Mouse (Mus musculus): ENCODE results near the gene Naa40.

Naa40 gene

DNA sequence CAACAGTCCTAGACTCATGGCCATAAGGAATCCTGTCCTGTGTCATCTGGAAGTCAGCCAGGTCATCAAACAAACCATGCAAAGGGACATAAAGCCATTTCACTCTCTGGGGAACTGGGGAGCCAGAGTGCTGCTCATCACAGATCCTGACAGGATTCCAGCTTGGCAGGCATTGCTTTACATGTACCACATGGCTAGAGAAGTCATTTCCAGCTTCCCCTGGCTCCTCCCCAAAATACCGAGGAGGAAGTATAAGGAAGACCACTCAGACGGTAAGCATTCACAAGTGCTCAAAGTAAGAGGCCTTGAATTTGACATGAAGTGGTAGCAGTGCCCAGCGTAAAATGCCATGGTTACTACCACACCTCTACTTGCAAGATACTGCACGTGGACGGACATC is 26.5 kb downstream of the Naa40 start:
- DNase-seq (ENCODE audit: low spot score), result no peak

GRCm38 (mm10) chr19:7213010-7213409 is 28.0 kb downstream of the Naa40 start:
- no peak for DNase-seq (ENCODE audit: low spot score)

DNA sequence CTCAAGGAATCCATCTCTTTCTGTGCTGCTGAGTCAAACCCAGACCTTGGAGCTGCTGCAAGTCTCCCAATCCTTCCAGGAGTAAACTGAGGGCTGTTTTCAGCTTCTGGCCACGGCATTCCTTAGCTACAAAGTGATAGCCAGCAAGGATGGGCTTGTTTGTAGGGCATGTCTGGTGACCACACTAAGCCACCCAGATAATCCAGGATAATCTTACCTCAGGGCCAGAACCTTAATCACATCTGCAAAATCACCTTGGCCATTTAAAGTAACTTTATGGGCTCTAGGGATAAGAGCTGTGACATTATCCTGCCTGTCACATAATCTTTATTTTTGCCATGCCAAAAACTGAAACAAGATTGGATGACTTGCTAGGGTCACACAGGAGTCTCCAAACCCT is 28.8 kb downstream of the Naa40 start:
- DNase-seq (ENCODE audit: low spot score), result no peak

DNA sequence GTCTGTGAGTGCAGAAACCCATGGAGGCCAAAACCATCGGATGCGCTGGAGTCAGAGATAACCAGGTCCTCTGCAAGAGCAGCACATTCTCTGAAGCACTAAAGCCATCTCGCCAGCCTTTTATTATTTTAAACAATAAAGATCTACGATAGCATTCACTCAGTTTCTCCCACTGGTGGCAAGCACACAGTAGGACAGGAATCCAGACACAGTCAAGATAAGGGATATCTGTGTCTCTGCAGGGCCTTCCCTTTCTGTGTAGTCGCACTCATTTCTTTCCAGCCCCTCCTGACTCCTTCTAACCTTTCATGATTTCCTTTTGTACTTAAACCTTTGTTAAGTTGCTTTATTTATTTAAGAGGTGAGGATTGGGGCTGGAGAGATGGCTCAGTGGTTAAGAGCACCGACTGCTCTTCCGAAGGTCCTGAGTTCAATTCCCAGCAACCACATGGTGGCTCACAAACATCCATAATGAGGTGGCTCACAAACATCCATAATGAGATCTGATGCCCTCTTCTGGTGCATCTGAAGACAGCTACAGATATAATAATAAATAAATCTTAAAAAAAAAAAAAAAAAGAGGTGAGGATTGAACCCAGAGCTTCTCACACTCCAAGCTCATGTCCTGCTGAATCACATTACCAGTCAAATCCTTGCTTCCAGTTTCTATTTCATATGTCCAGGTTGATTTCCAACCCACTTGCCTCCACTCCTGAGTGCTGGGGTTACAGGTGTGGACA is 30.9 kb downstream of the Naa40 start:
- no peak for DNase-seq (ENCODE audit: low spot score)

DNA sequence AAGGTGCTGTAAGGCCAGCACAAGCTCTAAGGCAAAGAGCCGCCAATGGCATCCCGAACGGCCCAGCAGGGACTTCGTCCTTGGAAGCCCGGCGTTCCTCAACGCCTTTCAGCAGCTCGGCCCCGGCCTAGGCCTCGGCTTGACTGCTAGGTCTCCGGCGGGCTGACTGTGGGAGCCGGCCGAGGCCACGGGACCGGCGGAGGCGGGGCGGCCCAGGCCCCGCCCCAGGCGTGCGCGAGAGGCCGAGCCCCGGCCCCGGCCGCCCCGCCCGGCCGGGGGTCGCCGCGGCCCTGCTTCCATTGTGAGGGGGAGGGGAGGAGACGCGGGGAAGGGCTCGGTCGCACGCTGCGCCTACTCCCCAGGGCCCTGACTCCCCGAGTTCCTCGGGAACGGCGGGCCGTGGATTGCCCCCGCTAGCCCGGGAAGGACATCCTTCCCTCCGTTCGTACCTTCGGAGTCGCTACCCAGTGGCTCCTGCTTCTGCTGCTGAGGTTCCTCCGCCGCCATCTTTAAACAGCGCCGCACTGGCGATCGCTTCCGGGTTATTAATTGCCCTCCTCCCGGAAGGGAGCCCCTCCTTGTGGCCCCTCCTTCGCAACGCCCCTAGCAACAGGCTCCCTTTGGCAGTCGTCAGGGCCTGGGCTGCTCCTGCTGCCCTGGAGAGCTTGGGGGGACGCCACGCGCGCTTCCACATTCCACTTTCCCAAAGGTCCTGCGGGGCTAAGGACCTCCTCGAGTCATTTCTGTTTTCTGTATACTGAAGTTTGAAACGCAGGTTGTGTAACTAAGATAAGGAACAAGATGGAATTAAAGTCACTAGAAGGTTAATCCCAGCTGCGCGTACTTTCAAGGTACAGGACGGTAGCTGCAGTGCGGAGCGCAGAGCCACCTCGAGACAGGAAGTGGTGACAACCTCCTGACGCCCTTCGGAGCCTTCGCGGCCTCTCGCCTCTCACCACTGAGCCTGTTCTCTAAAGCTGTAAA is 34.9 kb downstream of the Naa40 start, which contains the start of gene Otub1:
TSS of gene Otub1 (minus strand) at position 564 of the 984 bp plus-strand sequence.
- peak; percentile 94 for DNase-seq (ENCODE audit: low spot score)

- DNase-seq (ENCODE audit: low spot score), result no peak
These were observed 35.7 kb downstream of the Naa40 start for GRCm38 (mm10) chr19:7205326-7205725.

GRCm38 (mm10) chr19:7204898-7205297 is 36.1 kb downstream of the Naa40 start:
- no peak for DNase-seq (ENCODE audit: low spot score)

GRCm38 (mm10) chr19:7200427-7200826 is 40.6 kb downstream of the Naa40 start:
- DNase-seq (ENCODE audit: low spot score), result no peak

DNA sequence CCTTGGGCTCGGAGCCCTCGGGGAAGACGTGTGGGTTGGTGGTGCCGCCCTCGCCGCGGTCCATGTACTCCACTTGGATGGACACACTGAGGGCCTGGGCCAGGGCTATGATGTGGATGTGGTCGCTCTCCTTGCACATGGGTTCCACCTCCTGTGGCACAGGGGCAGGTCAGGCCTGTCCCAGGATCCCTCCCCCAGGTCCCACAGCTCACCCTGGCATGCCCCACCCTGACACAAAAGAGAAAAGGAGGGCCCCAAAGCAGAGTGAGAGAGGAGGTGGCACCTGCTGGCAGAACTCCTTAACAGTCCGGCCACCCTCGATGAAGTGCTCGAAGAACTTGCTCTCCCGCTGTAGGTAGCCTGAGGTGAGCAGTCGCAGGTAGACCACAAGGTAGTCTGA is 41.9 kb downstream of the Naa40 start:
- no peak for DNase-seq (ENCODE audit: low spot score)

DNA sequence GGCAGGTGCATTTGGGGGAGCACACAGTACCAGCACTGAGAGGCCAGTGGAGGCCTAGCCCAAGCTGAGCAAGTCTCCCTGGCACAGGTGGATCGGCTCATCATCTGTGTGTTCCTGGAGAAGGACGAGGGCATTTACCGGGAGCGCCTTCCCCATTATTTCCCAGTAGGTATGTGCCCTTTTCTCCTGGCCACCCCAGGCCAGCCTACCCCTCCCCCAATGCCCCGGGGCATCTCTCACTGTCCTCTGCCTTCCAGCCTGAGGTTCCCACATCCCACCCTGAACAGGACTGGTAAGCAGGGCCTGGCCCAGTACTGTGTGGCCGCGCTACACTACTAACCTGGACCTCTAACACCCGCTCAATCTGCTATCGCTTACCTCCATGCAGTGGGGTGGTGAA is 43.5 kb downstream of the Naa40 start:
- DNase-seq (ENCODE audit: low spot score), result no peak

DNA sequence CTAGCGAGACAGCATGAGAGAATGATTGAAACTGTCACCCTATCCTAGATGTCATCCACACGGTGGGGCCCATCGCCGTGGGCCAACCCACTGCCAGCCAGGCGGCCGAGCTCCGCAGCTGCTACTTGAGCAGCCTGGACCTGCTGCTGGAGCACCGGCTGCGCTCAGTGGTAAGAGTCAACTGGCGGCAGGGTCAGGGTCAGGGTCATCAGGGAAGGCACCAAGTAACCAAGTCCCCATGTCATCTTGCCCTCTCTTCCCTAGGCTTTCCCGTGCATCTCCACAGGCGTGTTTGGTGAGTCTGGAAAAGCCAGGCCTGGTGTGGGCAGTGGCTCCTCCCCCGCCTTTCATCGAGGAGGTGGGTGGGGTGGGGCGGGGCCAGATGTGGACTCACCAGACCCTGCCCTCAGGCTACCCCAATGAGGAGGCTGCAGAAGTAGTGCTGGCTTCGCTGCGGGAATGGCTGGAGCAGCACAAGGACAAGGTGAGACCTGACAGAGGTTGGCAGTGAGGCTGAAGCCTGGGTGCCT is 44.2 kb downstream of the Naa40 start:
- no peak for DNase-seq (ENCODE audit: low spot score)

DNA sequence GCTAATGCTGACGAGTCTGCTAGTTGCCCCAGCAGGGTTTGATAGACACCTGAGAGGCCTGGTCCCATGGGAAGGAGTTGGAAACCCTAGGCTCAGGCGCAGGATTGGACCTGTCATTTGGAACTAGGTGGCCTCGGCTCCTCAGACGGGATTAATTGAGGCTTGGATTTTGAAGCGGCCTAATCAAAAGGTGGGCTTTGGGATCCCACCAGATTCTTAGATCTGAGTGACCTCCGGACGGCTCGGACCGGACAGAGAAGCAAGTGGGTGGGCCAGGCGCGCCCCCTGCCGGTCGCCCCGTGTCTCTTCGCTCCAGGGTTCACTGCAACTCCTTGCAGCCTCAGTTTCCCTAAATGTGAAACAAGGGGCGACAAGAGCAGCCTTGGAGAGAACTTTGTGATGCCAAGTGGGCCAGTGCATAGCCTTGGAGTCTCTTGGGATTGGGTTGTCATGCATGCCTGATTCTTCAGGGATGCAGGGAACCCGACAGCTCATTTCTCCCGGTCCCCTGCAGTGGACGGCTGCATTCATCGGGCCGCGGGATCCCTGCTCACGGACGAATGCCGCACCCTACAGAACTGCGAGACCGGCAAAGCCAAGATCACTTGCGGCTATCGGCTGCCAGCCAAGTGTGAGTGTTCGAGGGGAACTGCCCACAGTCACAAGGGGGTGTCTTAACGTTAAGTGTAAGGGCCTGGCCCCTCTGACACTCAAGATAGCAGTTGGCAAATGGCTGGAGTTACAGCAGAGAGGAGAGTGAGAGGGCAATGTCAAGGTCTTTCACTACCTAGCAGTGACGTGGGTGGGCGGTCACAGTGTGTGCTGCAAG is 44.9 kb downstream of the Naa40 start:
- DNase-seq (ENCODE audit: low spot score), result peak; percentile 59

DNA sequence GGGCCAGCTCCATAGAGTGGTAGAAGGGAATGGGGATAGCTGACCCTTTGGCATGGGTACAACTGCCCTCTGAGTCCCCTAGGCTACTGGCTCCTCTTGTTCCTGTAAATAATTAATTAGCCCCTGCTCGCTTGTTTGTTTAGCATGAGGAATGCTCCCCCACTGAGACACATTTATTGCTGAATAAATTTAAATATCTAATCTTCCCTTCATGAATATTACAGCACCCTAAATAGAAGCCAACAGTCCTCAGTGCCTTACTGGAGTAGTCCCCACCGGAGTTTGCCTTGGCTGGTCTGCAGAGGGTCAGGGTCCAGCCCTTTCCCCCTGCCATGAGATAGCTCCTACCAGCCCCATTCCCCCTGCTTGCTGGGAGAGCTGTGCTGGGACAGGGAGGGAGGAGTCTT is 48.4 kb downstream of the Naa40 start:
- DNase-seq (ENCODE audit: low spot score), result no peak

DNA sequence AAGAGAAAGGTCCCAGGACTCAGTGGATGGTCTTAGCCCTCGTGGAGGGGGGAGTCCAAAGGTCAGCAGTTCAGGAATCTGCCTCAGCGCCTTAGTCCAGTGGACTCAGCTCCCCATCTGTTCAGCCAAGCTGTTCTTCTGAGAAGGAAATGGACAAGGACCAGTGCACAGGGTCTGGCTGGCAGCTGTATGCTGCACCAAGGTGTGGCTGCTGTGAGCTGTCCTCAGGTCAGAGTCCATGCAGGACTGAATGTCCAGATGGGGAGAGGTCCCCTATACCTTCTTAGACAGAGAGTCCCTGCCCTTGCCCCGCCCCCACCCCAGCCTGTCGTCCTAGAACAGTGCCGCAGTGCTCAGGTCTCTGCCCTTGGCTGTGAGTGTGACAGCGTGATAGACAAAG is 49.3 kb downstream of the Naa40 start:
- no peak for DNase-seq (ENCODE audit: low spot score)

DNA sequence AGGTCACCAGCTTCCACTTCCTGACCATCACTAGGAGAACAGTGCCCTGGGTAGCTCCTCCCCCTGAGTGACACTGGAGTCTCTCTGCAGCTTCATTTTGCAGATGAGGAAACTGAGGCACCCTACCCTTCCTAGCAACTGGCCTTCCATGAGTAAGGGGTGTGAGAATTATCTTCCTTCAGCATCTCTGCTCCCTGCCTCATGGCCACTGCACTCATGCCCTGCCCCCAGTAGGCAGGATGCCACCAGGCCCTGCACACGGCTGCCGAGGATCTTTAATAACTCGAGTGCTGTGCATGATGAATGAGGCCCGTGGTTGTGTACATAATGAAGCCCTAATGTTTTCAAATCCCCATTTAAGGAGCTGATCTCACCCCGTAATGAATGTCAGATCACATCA is 50.0 kb downstream of the Naa40 start:
- DNase-seq (ENCODE audit: low spot score), result no peak

DNA sequence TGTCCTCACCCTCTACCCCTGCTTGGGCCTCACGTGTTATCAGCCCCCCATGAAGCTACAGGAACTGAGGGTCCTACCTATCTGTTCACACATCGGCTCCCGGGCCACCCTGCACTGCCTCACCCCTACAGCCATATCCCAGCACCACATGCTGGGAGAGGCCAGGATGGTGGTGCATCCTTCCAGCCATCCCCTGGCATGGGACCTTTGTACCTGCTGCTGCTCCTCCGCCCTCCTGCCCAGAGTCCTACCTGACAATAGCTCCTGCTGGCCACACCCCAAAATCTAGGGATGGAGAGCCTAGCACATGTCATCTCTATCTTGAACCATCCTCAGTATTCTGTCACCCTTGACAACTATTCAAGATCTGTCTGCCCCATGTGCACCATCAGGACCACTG is 52.0 kb downstream of the Naa40 start:
- DNase-seq (ENCODE audit: low spot score), result no peak

DNA sequence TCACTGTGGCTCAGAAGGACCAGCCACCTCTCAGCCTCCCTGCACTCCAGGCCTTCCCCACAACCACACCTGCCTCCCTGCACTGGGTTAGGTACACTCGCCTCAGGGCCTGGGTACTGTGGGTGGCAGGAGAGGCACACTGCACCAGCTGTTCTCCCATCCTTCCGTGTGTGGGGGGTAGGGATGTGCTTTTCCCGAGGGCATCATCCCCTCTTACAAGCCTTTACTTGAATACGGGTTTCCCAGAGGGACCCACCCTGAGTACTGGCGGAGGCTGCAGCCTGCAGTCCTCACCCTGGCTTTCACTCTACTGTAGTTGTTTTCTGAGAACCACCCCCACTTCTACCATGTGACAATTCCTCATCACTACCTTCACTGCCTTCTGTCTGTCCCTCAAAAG is 53.8 kb downstream of the Naa40 start:
- DNase-seq (ENCODE audit: low spot score), result no peak

- DNase-seq (ENCODE audit: low spot score), result no peak
These were observed 55.2 kb downstream of the Naa40 start for GRCm38 (mm10) chr19:7185715-7186291.

DNA sequence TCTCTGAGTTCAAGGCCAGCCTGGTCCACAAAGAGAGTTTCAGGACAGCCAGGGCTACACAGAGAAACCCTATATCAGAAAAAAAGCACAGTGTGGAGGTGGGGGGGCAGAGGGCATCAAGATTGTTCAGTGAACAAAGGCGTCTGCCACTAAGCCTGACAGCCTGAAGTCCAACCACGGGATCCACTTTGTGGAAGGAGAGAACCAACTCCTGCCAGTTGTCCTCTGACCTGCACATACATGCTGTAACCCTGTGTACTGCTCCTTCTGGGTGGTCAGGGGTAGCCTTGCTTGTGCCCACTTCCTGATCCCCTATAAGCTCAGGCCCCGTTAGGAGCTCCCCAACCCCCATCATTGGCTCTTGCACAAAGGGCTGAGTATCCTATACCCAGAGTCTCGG is 55.9 kb downstream of the Naa40 start:
- DNase-seq (ENCODE audit: low spot score), result no peak

- DNase-seq (ENCODE audit: low spot score), result no peak
These were observed 57.6 kb downstream of the Naa40 start for GRCm38 (mm10) chr19:7183419-7183818.

GRCm38 (mm10) chr19:7182273-7182949 is 58.6 kb downstream of the Naa40 start:
- DNase-seq (ENCODE audit: low spot score), result peak; percentile 68

Measured in urinary bladder, postnatal 14 days (tissue).